Mouse (Mus musculus) cerebellum, adult 2 months (tissue): ENCODE data around the gene Entpd8.

Experiments
- CTCF ChIP-seq: fragments of 200-500 bp; IDR thresholded peaks from 2 replicates; pipeline ENCODE4 v1.5.1; 2011; ENCODE audit warnings: low read depth, mild to moderate bottlenecking, control low read depth, low read length, moderate library complexity, borderline replicate concordance; ENCODE audit not compliant: insufficient read depth
- POLR2A ChIP-seq: fragments of 200-500 bp; IDR thresholded peaks from 2 replicates; pipeline ENCODE4 v1.6.1; 2011; ENCODE audit warnings: low read length, control low read depth, borderline replicate concordance; ENCODE audit not compliant: insufficient read depth

GRCm38 (mm10) chr2:25072398-25072797 lies 7.7 kb upstream of the Entpd8 start:
- TF ChIP-seq POLR2A (no peak), CTCF (no peak)
